Mouse (Mus musculus) hindbrain, embryonic 14.5 days (tissue): Measurements from ENCODE around the gene Ubxn11. TPM values are rescaled to one million over a fixed set of nuclear protein-coding genes. Genes with fewer than 3 reads are reported as not detected.
"Not testable (repeated sequence)": the region's sequence is repeated elsewhere in the genome, so short reads cannot be mapped to it uniquely, and the experiment has no call there.

Experiments used
- ATAC-seq: fragments of 200-750 bp; cut with Nextera tagmentation; 2 replicates; pipeline ENCODE4 v1.8.0; 2017; ENCODE audit warnings: moderate number of reproducible peaks, mild to moderate bottlenecking, moderate TSS enrichment, moderate library complexity; ENCODE audit not compliant: low FRiP score
- DNase-seq: peaks from one replicate; pipeline ENCODE4 v3.0.0-alpha.2; 2015; ENCODE audit warnings: low spot score
- H3K27ac ChIP-seq: fragments of 300-500 bp; sonication (generic); 2 replicates; pipeline ENCODE4 v1.5.1; 2014; ENCODE audit warnings: mild to moderate bottlenecking, moderate library complexity
- H3K27me3 ChIP-seq: fragments of 300-500 bp; sonication (generic); 2 replicates; pipeline ENCODE4 v1.6.1; 2014; ENCODE audit warnings: mild to moderate bottlenecking, low read length, mixed read lengths; ENCODE audit not compliant: control insufficient read depth, insufficient read depth
- H3K36me3 ChIP-seq: fragments of 300-500 bp; sonication (generic); replicated peaks from 2 replicates; pipeline ENCODE4 v1.6.1; 2014; ENCODE audit not compliant: control insufficient read depth, insufficient read depth
- H3K4me1 ChIP-seq: fragments of 300-500 bp; sonication (generic); replicated peaks from 2 replicates; pipeline ENCODE4 v1.6.1; 2014; ENCODE audit warnings: antibody characterized with exemption, low read length, mixed read lengths; ENCODE audit not compliant: control insufficient read depth, insufficient read depth
- H3K4me2 ChIP-seq: fragments of 300-500 bp; sonication (generic); replicated peaks from 2 replicates; pipeline ENCODE4 v1.6.1; 2014; ENCODE audit warnings: mild to moderate bottlenecking, moderate library complexity
- H3K4me3 ChIP-seq: fragments of 300-500 bp; sonication (generic); replicated peaks from 2 replicates; pipeline ENCODE4 v1.5.1; 2014; ENCODE audit warnings: mild to moderate bottlenecking, low read length
- H3K9ac ChIP-seq: fragments of 300-500 bp; sonication (generic); 2 replicates; pipeline ENCODE4 v1.6.1; 2014
- H3K9me3 ChIP-seq: fragments of 300-500 bp; sonication (generic); 2 replicates; pipeline ENCODE4 v1.6.1; 2016; ENCODE audit warnings: low read length; ENCODE audit not compliant: control insufficient read depth
- WGBS: fragments of 180-500 bp; shearing (Covaris S2); extraction: QIAGEN DNeasy Blood & Tissue Kit; methylation state at CpG from one replicate; pipeline ENCODE4 v1.1.7; 2014; 5-methylcytosine and 5-hydroxymethylcytosine counted together
- polyA plus RNA-seq: library from polyadenylated mRNA; unstranded; fragments of >200 nt; fragmentation: Nextera tagmentation; extraction: Ambion mirVana; gene quantifications from 2 replicates; pipeline ENCODE4 v1.2.1, GENCODE M21; 2014

Ubxn11 gene
- polyA plus RNA-seq, 1 experiment from 2014 or later, result 22.2 TPM

GRCm38 (mm10) chr4:134128221-134128982 lies 26.0 kb downstream of the Ubxn11 start, which contains the start of gene Sh3bgrl3:
Gene Sh3bgrl3 (minus strand): TSS chr4:134128789.
- no peaks in the 10 kb centered on the region for H3K9me3 ChIP-seq
- H3K36me3 ChIP-seq, result peaks cover 13% of the 10 kb centered on the region
- DNase-seq (peak; percentile 85), ATAC-seq (peak; percentile 94)
- H3K27ac ChIP-seq, result peak within 1 kb of the TSS; percentile 67
- no peaks in the 10 kb centered on the region for H3K27me3 ChIP-seq
- H3K4me1 ChIP-seq, result peaks cover 18% of the 10 kb centered on the region
- H3K4me3 ChIP-seq, result peak within 1 kb of the TSS; percentile 71
- peak within 1 kb of the TSS; percentile 84 for H3K9ac ChIP-seq
- peak within 1 kb of the TSS; percentile 71 for H3K4me2 ChIP-seq
- WGBS, result under 1% methylated on average over 42 of the region's 50 CpGs

DNA sequence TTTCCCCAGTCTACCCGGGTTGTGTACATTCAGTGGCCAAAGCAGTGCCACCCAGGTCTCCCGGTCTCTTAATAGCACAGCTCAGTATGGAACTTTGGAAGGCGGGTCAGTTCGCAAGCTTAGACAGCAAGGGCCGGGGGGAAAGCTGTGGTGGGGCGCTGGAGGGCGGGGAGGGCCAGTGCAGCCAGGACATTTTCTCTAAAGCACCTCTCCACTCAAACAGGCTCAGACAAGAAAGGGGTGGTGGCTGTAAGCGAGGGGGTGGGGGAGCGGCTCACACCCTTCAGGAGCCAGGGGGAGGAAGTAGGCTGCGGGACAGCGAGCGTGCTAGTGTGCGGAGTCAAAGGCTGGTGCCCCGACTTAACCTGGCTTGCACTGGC lies 26.6 kb downstream of the Ubxn11 start:
- peak overlapping the region; percentile 84 for H3K9ac ChIP-seq
- H3K4me1 ChIP-seq, result peaks cover 17% of the 10 kb centered on the region
- no peaks in the 10 kb centered on the region for H3K9me3 ChIP-seq
- peak overlapping the region; percentile 71 for H3K4me3 ChIP-seq
- ATAC-seq, result peak; percentile 31; the same call in 1 of the 2 replicates
- WGBS, result 1% methylated on average over 14 of the region's 14 CpGs
- peak overlapping the region; percentile 67 for H3K27ac ChIP-seq
- H3K4me2 ChIP-seq, result peak overlapping the region; percentile 71
- peaks cover 13% of the 10 kb centered on the region for H3K36me3 ChIP-seq
- DNase-seq, result no peak
- H3K27me3 ChIP-seq, result no peaks in the 10 kb centered on the region

GRCm38 (mm10) chr4:134129482-134129881 lies 27.1 kb downstream of the Ubxn11 start:
- no peak overlapping the region for H3K27ac ChIP-seq
- WGBS, result 58% methylated on average over 6 of the region's 6 CpGs
- H3K9me3 ChIP-seq, result no peaks in the 10 kb centered on the region
- H3K4me3 ChIP-seq, result no peak overlapping the region
- H3K4me1 ChIP-seq, result peaks cover 13% of the 10 kb centered on the region
- no peaks in the 10 kb centered on the region for H3K27me3 ChIP-seq
- H3K9ac ChIP-seq, result no peak overlapping the region
- H3K36me3 ChIP-seq, result peaks cover 13% of the 10 kb centered on the region
- H3K4me2 ChIP-seq, result peak overlapping the region; percentile 71
- ATAC-seq, result no peak
- no peak for DNase-seq

DNA sequence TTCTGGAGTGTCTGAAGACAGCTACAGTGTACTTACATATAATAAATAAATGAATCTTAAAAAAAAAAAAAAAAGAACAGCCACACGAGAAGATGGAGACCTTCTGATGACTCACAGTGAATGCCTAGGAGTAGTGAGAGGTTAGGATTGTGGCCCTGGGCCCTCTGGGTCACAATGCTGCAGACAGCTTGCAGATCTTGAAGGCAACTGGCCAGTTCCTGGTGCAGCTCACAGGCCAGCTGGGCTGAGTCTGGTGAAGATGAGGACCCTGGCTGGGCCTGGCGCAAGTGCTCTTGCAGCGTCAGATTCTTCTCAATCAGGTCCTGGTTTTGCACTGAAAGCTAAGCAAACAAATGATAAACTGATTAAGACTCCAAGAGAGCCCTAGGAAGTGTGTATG lies 29.7 kb downstream of the Ubxn11 start:
- peaks cover 9% of the 10 kb centered on the region for H3K4me1 ChIP-seq
- WGBS, result 85% methylated on average over 3 of the region's 3 CpGs
- DNase-seq, result no peak
- H3K27ac ChIP-seq, result no peak overlapping the region
- H3K9ac ChIP-seq, result no peak overlapping the region
- no peak overlapping the region for H3K4me3 ChIP-seq
- H3K9me3 ChIP-seq, result no peaks in the 10 kb centered on the region
- H3K4me2 ChIP-seq, result no peak overlapping the region
- H3K27me3 ChIP-seq, result no peaks in the 10 kb centered on the region
- no peak for ATAC-seq
- H3K36me3 ChIP-seq, result peaks cover 14% of the 10 kb centered on the region

- Histone ChIP-seq H3K9me3 (no peaks in the 10 kb centered on the region), H3K4me1 (peaks cover 4% of the 10 kb centered on the region; the same call in 1 of the 2 replicates), H3K27ac (no peak overlapping the region), H3K4me2 (no peak overlapping the region), H3K36me3 (peaks cover 17% of the 10 kb centered on the region), H3K27me3 (no peaks in the 10 kb centered on the region), H3K4me3 (no peak overlapping the region), H3K9ac (no peak overlapping the region)
- DNase-seq (no peak), ATAC-seq (no peak)
- WGBS, result 91% methylated on average over 8 of the region's 8 CpGs
Observed at GRCm38 (mm10) chr4:134132519-134133095, 30.2 kb downstream of the Ubxn11 start.

- H3K4me2 ChIP-seq, result no peak overlapping the region
- H3K4me1 ChIP-seq, result no peaks in the 10 kb centered on the region
- H3K27me3 ChIP-seq, result no peaks in the 10 kb centered on the region
- no peaks in the 10 kb centered on the region for H3K9me3 ChIP-seq
- DNase-seq, result no peak
- 83% methylated on average over 3 of the region's 3 CpGs for WGBS
- ATAC-seq, result no peak
- no peak overlapping the region for H3K9ac ChIP-seq
- H3K27ac ChIP-seq, result no peak overlapping the region
- no peak overlapping the region for H3K4me3 ChIP-seq
- peaks cover 7% of the 10 kb centered on the region; the same call in 1 of the 2 replicates for H3K36me3 ChIP-seq
Observed at GRCm38 (mm10) chr4:134136280-134136926, 34.0 kb downstream of the Ubxn11 start.

DNA sequence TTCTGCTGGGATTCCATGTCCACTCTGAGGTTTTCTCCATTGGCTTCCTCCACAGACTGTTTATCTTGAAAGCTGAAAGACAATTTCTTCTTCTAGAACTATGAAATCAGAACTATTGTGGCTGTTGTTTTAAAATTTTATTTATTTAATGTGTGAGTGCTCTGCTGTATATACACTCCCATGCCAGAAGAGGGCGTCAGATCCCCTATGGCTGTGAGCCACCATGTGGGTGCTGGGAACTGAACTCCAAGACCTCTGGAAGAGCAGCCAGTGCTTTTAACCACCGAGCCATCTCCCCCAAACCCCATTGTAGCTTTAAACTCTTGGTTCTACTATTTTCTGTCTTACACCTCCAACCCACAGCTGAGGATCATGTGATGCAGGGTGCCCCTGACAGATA lies 36.5 kb downstream of the Ubxn11 start:
- 82% methylated on average over 2 of the region's 2 CpGs for WGBS
- no peak overlapping the region for H3K4me2 ChIP-seq
- ATAC-seq (no peak), DNase-seq (no peak)
- no peaks in the 10 kb centered on the region for H3K27me3 ChIP-seq
- H3K4me3 ChIP-seq, result no peak overlapping the region
- 0 out of 2 replicates have a peak, but pooled peaks cover 5% of the 10 kb centered on the region for H3K36me3 ChIP-seq
- H3K9me3 ChIP-seq, result no peaks in the 10 kb centered on the region
- no peak overlapping the region for H3K27ac ChIP-seq
- H3K9ac ChIP-seq, result no peak overlapping the region
- H3K4me1 ChIP-seq, result no peaks in the 10 kb centered on the region

- not testable (repeated sequence) for H3K9me3 ChIP-seq, H3K27me3 ChIP-seq, ATAC-seq, H3K27ac ChIP-seq, H3K4me3 ChIP-seq, H3K9ac ChIP-seq, DNase-seq, H3K4me1 ChIP-seq, H3K4me2 ChIP-seq
- H3K36me3 ChIP-seq, result peaks cover 25% of the 10 kb centered on the region
- WGBS, result 96% methylated on average over 5 of the region's 5 CpGs
Observed at GRCm38 (mm10) chr4:134144297-134144696, 41.9 kb downstream of the Ubxn11 start.

GRCm38 (mm10) chr4:134149389-134149788 lies 47.0 kb downstream of the Ubxn11 start:
- Histone ChIP-seq H3K9ac (no peak overlapping the region), H3K4me2 (no peak overlapping the region), H3K4me1 (no peaks in the 10 kb centered on the region), H3K27ac (no peak overlapping the region), H3K36me3 (peaks cover 51% of the 10 kb centered on the region), H3K9me3 (no peaks in the 10 kb centered on the region), H3K27me3 (no peaks in the 10 kb centered on the region), H3K4me3 (no peak overlapping the region)
- ATAC-seq (no peak), DNase-seq (no peak)
- whole genome bisulfite sequencing, result 90% methylated on average over 4 of the region's 4 CpGs
